Mouse (Mus musculus): Measurements from ENCODE around the gene Rnf8. TPM values are rescaled to one million over a fixed set of nuclear protein-coding genes. Genes with fewer than 3 reads are reported as not detected.
"Not testable (repeated sequence)": the region's sequence is repeated elsewhere in the genome, so short reads cannot be mapped to it uniquely, and the experiment has no call there.

Gene Rnf8
- polyA plus RNA-seq, 1 experiment from 2014 or later, result 80.2 TPM

- Histone ChIP-seq H3K36me3 (peaks cover 32% of the 10 kb centered on the region), H3K27ac (no peak overlapping the region), H3K9me3 (no peaks in the 10 kb centered on the region), H3K4me1 (no peaks in the 10 kb centered on the region), H3K27me3 (no peaks in the 10 kb centered on the region), H3K9ac (no peak overlapping the region), H3K4me2 (no peak overlapping the region), H3K4me3 (no peak overlapping the region)
- WGBS, result 81% methylated on average over 15 of the region's 15 CpGs
- ATAC-seq (ENCODE audit: borderline replicate concordance, extremely low read depth, low FRiP score, low TSS enrichment), result no peak
Observed at GRCm38 (mm10) chr17:29595891-29596770, 18.5 kb upstream of the Rnf8 start.

- Histone ChIP-seq H3K27me3 (no peaks in the 10 kb centered on the region), H3K4me3 (no peak overlapping the region), H3K36me3 (peaks cover 32% of the 10 kb centered on the region), H3K9me3 (no peaks in the 10 kb centered on the region), H3K27ac (no peak overlapping the region), H3K4me2 (no peak overlapping the region), H3K4me1 (no peaks in the 10 kb centered on the region), H3K9ac (no peak overlapping the region)
- ATAC-seq (ENCODE audit: borderline replicate concordance, extremely low read depth, low FRiP score, low TSS enrichment), result no peak
- WGBS, result 86% methylated on average over 13 of the region's 13 CpGs
Observed at GRCm38 (mm10) chr17:29596771-29597132, 17.8 kb upstream of the Rnf8 start.

DNA sequence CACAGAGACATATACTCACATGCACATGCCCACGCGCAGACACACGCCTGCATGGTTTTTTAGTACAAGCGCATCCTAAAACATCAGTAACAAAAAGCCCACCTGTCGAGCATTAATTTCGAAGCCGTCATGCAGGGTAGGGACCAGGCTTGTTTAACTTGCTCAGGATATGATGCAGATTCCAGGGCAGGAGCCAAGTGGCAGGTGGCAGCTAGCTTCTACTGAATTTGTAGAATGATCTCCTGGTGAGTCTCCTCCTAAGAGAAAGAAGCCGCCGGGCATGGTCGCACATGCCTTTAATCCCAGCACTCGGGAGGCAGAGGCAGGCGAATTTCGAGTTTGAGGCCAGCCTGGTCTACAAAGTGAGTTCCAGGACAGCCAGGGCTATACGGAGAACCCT is 15.5 kb upstream of the Rnf8 start:
- WGBS, result 93% methylated on average over 14 of the region's 14 CpGs
- Histone ChIP-seq H3K27ac (no peak overlapping the region), H3K4me3 (no peak overlapping the region), H3K9ac (no peak overlapping the region), H3K36me3 (peaks cover 44% of the 10 kb centered on the region), H3K9me3 (no peaks in the 10 kb centered on the region), H3K4me2 (no peak overlapping the region), H3K27me3 (no peaks in the 10 kb centered on the region), H3K4me1 (no peaks in the 10 kb centered on the region)
- ATAC-seq (ENCODE audit: borderline replicate concordance, extremely low read depth, low FRiP score, low TSS enrichment), result no peak

DNA sequence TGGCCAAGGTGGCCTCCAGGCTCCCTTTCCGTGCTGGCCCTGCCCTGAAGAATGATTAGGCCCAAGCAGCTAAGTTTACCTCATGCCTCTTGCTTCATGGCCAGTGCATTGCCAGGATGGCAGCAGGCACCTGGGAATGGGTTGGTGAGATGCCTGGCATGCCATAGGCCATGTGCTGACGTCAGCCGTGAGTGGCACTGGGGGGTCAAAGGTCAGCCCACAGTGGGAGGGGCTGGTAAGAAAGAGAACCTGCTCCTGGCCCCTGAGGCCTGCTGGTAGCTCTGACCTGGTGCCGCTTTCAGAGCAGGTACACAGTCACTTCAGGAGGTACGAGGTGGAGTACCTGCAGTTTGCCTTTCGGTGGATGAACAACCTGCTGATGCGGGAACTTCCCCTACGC is 15.1 kb upstream of the Rnf8 start:
- Histone ChIP-seq H3K4me1 (no peaks in the 10 kb centered on the region), H3K9ac (no peak overlapping the region), H3K4me2 (no peak overlapping the region), H3K27ac (no peak overlapping the region), H3K4me3 (no peak overlapping the region), H3K9me3 (no peaks in the 10 kb centered on the region), H3K27me3 (no peaks in the 10 kb centered on the region), H3K36me3 (peaks cover 44% of the 10 kb centered on the region)
- 77% methylated on average over 8 of the region's 8 CpGs for WGBS
- ATAC-seq (ENCODE audit: borderline replicate concordance, extremely low read depth, low FRiP score, low TSS enrichment), result no peak

GRCm38 (mm10) chr17:29601391-29601790 is 13.2 kb upstream of the Rnf8 start:
- Histone ChIP-seq H3K36me3 (peaks cover 34% of the 10 kb centered on the region), H3K27ac (no peak overlapping the region)

GRCm38 (mm10) chr17:29603283-29603682 is 11.3 kb upstream of the Rnf8 start:
- H3K27me3 ChIP-seq, result no peaks in the 10 kb centered on the region
- ATAC-seq (ENCODE audit: borderline replicate concordance, extremely low read depth, low FRiP score, low TSS enrichment), result no peak
- H3K9ac ChIP-seq, result no peak overlapping the region
- H3K4me2 ChIP-seq, result no peak overlapping the region
- peaks cover 32% of the 10 kb centered on the region for H3K36me3 ChIP-seq
- WGBS, result 18% methylated on average over 6 of the region's 6 CpGs
- H3K4me3 ChIP-seq, result no peak overlapping the region
- no peak overlapping the region for H3K27ac ChIP-seq
- H3K4me1 ChIP-seq, result no peaks in the 10 kb centered on the region
- H3K9me3 ChIP-seq, result no peaks in the 10 kb centered on the region

More at GRCm38 (mm10) chr17:29601391-29601790, 13.2 kb upstream of the Rnf8 start:
- Histone ChIP-seq H3K4me3 (no peak overlapping the region), H3K9ac (no peak overlapping the region), H3K9me3 (no peaks in the 10 kb centered on the region), H3K4me2 (no peak overlapping the region), H3K27me3 (no peaks in the 10 kb centered on the region), H3K4me1 (no peaks in the 10 kb centered on the region)
- WGBS, result 46% methylated on average over 4 of the region's 4 CpGs
- ATAC-seq (ENCODE audit: borderline replicate concordance, extremely low read depth, low FRiP score, low TSS enrichment), result no peak

DNA sequence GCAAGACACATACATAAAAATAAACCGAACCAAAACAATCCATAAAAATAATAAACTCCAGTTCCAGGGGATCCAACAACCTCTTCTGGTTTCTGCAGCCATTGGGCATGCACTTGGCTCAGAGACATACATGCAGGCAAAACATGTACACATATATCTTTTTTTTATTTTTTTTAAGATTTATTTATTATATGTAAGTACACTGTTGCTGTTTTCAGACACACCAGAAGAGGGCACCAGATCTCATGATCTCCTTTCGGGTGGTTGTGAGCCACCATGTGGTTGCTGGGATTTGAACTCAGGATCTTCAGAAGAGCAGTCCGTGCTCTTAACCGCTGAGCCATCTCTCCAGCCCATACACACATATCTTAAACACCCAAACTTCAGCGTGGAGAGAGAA is 1.1 kb upstream of the Rnf8 start:
- 86% methylated on average over 5 of the region's 5 CpGs for WGBS
- H3K4me1 ChIP-seq, result peaks cover 26% of the 10 kb centered on the region
- not testable (repeated sequence) for H3K36me3 ChIP-seq; H3K4me3 ChIP-seq; H3K27ac ChIP-seq; H3K9ac ChIP-seq; H3K4me2 ChIP-seq; ATAC-seq (ENCODE audit: borderline replicate concordance, extremely low read depth, low FRiP score, low TSS enrichment); H3K27me3 ChIP-seq; H3K9me3 ChIP-seq

DNA sequence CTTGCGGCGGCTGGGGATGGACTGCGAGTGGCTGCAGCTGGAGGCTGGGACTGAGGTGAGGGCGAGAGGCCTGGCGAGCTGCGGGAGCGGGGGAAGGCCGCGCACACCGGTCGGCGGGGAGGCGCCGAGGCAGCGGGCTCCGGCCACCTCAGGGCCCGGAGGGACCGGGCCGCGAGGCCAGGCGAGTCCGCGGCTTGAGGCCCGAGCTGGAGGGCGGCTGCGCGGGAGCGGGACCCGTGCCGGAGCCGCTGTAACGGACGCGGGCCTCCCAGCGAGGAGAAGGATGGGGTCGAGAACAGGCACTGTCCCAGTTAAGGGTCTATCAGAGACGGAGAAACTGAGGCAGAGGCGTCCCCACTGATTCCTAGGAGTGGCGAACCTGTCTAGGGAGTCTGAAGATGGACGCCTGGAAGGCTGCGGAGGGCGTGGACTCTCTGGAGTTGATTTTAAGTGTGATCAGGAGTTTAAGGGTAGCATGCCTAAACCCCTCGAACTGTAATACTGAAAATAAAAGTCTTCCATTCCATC is 498 bp downstream of the Rnf8 start:
- no peaks in the 10 kb centered on the region for H3K27me3 ChIP-seq
- peaks cover 12% of the 10 kb centered on the region for H3K36me3 ChIP-seq
- H3K4me1 ChIP-seq, result peaks cover 26% of the 10 kb centered on the region
- peak overlapping the region; percentile 95 for H3K27ac ChIP-seq
- H3K4me2 ChIP-seq, result peak overlapping the region; percentile 77
- WGBS, result under 1% methylated on average over 42 of the region's 43 CpGs
- peak; percentile 52; the same call in 1 of the 2 replicates for ATAC-seq (ENCODE audit: borderline replicate concordance, extremely low read depth, low FRiP score, low TSS enrichment)
- H3K9me3 ChIP-seq, result no peaks in the 10 kb centered on the region
- peak overlapping the region; percentile 92 for H3K9ac ChIP-seq
- peak overlapping the region; percentile 76 for H3K4me3 ChIP-seq

DNA sequence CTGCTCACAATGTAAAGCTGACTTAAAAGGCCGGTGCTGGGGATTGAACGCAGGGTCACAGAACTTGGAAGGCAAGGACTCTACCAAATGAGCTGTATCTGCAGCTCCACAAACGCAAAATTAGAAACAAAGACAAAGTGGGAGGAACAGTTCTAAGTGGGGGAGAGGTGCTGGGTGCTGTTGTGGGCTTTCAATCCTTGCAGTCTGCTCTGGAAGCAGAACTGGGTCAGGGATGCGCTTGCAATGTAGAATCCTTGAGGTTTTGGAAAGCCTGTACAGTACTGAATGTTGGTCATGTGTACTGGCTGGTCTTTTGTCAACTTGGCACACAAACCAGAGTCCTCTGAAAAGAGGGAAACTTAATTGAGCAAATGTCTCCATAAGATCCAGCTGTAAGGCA is 1.0 kb downstream of the Rnf8 start:
- 8% methylated on average over 4 of the region's 4 CpGs for WGBS
- H3K9ac ChIP-seq, result peak overlapping the region; percentile 92
- H3K27ac ChIP-seq, result peak overlapping the region; percentile 95; the same call in 1 of the 2 replicates
- H3K4me3 ChIP-seq, result peak overlapping the region; percentile 76
- peak overlapping the region; percentile 77 for H3K4me2 ChIP-seq
- no peaks in the 10 kb centered on the region for H3K27me3 ChIP-seq
- ATAC-seq (ENCODE audit: borderline replicate concordance, extremely low read depth, low FRiP score, low TSS enrichment), result no peak
- peaks cover 17% of the 10 kb centered on the region for H3K36me3 ChIP-seq
- H3K9me3 ChIP-seq, result no peaks in the 10 kb centered on the region
- peaks cover 26% of the 10 kb centered on the region for H3K4me1 ChIP-seq

- WGBS, result 66% methylated on average over 3 of the region's 3 CpGs
- Histone ChIP-seq H3K36me3 (peaks cover 48% of the 10 kb centered on the region), H3K4me1 (peaks cover 23% of the 10 kb centered on the region), H3K9me3 (no peaks in the 10 kb centered on the region), H3K27me3 (no peaks in the 10 kb centered on the region), H3K9ac (no peak overlapping the region), H3K4me2 (no peak overlapping the region), H3K4me3 (no peak overlapping the region), H3K27ac (no peak overlapping the region)
- ATAC-seq (ENCODE audit: borderline replicate concordance, extremely low read depth, low FRiP score, low TSS enrichment), result no peak
Observed at GRCm38 (mm10) chr17:29619231-29619630, 4.6 kb downstream of the Rnf8 start.

- peaks cover 89% of the 10 kb centered on the region for H3K36me3 ChIP-seq
- no peak overlapping the region for H3K9ac ChIP-seq
- WGBS, result 90% methylated on average over 8 of the region's 8 CpGs
- H3K4me2 ChIP-seq, result no peak overlapping the region
- H3K4me3 ChIP-seq, result no peak overlapping the region
- H3K27me3 ChIP-seq, result no peaks in the 10 kb centered on the region
- no peaks in the 10 kb centered on the region for H3K4me1 ChIP-seq
- ATAC-seq (ENCODE audit: borderline replicate concordance, extremely low read depth, low FRiP score, low TSS enrichment), result no peak
- H3K27ac ChIP-seq, result no peak overlapping the region
- no peaks in the 10 kb centered on the region for H3K9me3 ChIP-seq
Observed at GRCm38 (mm10) chr17:29623488-29623887, 8.9 kb downstream of the Rnf8 start.

DNA sequence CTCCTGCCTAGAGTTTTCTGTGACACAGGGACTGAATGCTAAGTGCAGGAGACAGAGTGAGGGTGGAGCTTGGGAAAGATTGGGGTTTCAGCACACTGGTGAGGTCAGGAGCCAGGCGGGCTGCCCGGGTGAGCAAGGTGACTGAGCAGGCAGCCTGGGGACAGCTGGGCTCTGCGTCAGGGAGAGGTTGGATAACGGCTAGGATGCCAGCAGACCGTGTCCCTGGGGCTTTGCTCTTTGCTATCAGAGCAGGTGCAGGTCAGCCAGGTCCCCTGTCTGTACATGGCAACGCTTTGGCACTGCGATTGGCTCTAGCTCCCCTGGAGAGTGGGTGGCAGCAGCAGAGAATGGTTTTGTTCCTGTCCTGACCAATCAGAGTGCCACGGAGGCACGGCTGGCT is 12.7 kb downstream of the Rnf8 start:
- Histone ChIP-seq H3K36me3 (peaks cover 91% of the 10 kb centered on the region), H3K27me3 (no peaks in the 10 kb centered on the region), H3K4me1 (no peaks in the 10 kb centered on the region), H3K27ac (no peak overlapping the region), H3K4me3 (no peak overlapping the region), H3K9me3 (no peaks in the 10 kb centered on the region), H3K9ac (no peak overlapping the region), H3K4me2 (no peak overlapping the region)
- WGBS, result 89% methylated on average over 9 of the region's 9 CpGs
- ATAC-seq (ENCODE audit: borderline replicate concordance, extremely low read depth, low FRiP score, low TSS enrichment), result no peak

Data from lung, embryonic 15.5 days (tissue).